Mouse (Mus musculus): ENCODE measurements at regions not wholly inside any gene's neighbourhood (a gene's known extent, or its start where the extent isn't known, plus 50 kb on each side); places are given as distances from the start of the nearest gene placed in this dataset.

DNA sequence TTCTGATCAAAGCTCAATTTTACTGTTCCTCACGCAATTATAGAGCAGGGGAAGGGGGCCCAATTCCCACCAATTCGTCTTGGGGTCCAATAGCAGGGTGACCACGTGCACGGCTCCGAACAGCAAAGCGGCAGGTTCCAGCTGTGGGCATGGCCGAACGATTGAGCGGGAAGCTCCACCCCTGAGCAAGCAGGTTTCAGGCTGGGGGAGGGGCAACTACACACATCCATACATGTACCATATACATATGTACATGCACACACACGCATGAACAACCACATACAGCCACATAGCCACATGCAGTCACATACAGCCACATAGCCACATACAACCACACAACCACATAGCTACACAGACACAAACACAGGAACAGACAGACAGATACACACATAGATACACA lies 1685.9 kb upstream of the Gm37988 start:
- TF ChIP-seq POLR2A (IDR thresholded peaks at IDR 0.05; ENCODE audit: borderline replicate concordance, extremely low read depth, insufficient read depth, insufficient read length, poor library complexity, severe bottlenecking), result no peak
- TF ChIP-seq CTCF (IDR thresholded peaks at IDR 0.05; ENCODE audit: borderline replicate concordance, extremely low read depth, insufficient read depth, insufficient read length), result no peak
